8 mouse cellular contexts compared by ENCODE assay signal in the genomic region with DNA sequence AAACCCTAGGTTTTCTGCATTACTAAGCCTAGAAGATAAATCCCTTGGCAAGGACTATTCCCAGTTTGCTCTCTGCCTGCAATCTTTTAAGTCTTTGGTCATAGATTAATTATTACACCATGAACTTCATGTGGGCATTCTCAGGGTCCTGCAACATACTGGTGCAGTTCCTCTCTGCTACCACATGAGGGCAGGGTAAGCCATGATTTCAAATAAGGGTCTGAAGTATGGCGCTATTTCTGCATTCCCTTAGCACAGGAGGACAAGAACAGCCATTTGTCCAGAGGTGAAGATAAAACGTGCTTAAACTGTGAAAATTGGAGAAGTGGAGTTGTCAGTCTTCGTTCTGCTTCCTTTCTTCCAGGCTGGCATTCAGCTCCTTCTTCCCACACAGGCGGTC. TPM values are rescaled to one million over a fixed set of nuclear protein-coding genes. Genes with fewer than 3 reads are reported as not detected.
DNase-seq lines count a peak whose midpoint lies in the region; ATAC-seq and TF ChIP-seq lines count a peak whose summit lies in the region.

No protein-coding gene starts in this region.

- H3K4me2 ChIP-seq in forebrain, postnatal 0 days (ENCODE audit: low read depth): peak overlapping the region; percentile 44
- H3K4me2 ChIP-seq in neural tube, embryonic 13.5 days: peak overlapping the region; percentile 56

- H3K27ac ChIP-seq in forebrain, postnatal 0 days (ENCODE audit: low read depth, low read length): no peak overlapping the region
- peak overlapping the region; percentile 98 for H3K27ac ChIP-seq in layer of hippocampus, adult 2 months
- H3K27ac ChIP-seq in neural tube, embryonic 13.5 days (replicated peaks): no peak overlapping the region

- DNase-seq in NIH3T3 (ENCODE audit: low read depth): peak; percentile 92
- peak; percentile 71 for DNase-seq in cerebellum, adult 8-10 months
- DNase-seq in forebrain, postnatal 0 days: peak; percentile 88
- peak; percentile 76 to 78 for DNase-seq in layer of hippocampus, adult 2 months (ENCODE audit: low spot score in 2 of 2)
- peak; percentile 57 to 66 for DNase-seq in lung, adult 18-20 months
- DNase-seq in thymus, postnatal 0 days (ENCODE audit: low spot score): peak; percentile 78

- no peak for ATAC-seq in forebrain, postnatal 0 days
- ATAC-seq in hematopoietic stem cell, adult 5-6 weeks (replicated peaks in 1 of 2; ENCODE audit: insufficient read depth in 1 of 2, low FRiP score in 2 of 2, low TSS enrichment in 1 of 2, low read depth in 1 of 2, poor library complexity in 2 of 2, severe bottlenecking in 2 of 2): peak; percentile 63 to 68
- no peak for ATAC-seq in neural tube, embryonic 13.5 days (ENCODE audit: low read depth)

- WGBS in forebrain, postnatal 0 days: 13% methylated on average over 4 of the region's 4 CpGs
- WGBS in neural tube, embryonic 13.5 days: 17% methylated on average over 4 of the region's 4 CpGs

- peak overlapping the region; percentile 48 for H3K9ac ChIP-seq in forebrain, postnatal 0 days
- peak overlapping the region; percentile 69 for H3K9ac ChIP-seq in neural tube, embryonic 13.5 days

- H3K27me3 ChIP-seq in forebrain, postnatal 0 days (ENCODE audit: insufficient read depth, low read length): no peaks in the 10 kb centered on the region
- H3K27me3 ChIP-seq in neural tube, embryonic 13.5 days: no peaks in the 10 kb centered on the region

- H3K36me3 ChIP-seq in forebrain, postnatal 0 days (ENCODE audit: insufficient read depth): no peaks in the 10 kb centered on the region
- H3K36me3 ChIP-seq in neural tube, embryonic 13.5 days: no peaks in the 10 kb centered on the region

- peak overlapping the region; percentile 34 for H3K4me3 ChIP-seq in forebrain, postnatal 0 days (ENCODE audit: low read depth, low read length)
- H3K4me3 ChIP-seq in layer of hippocampus, adult 2 months: peak overlapping the region; percentile 88
- peak overlapping the region; percentile 36 for H3K4me3 ChIP-seq in neural tube, embryonic 13.5 days

- H3K9me3 ChIP-seq in forebrain, postnatal 0 days (ENCODE audit: low read length): no peaks in the 10 kb centered on the region
- no peaks in the 10 kb centered on the region for H3K9me3 ChIP-seq in neural tube, embryonic 13.5 days

- 0 out of 2 replicates have a peak, but pooled peaks cover 4% of the 10 kb centered on the region for H3K4me1 ChIP-seq in forebrain, postnatal 0 days (ENCODE audit: insufficient read depth)
- peaks cover 14% of the 10 kb centered on the region for H3K4me1 ChIP-seq in neural tube, embryonic 13.5 days (replicated peaks)

- peak; percentile 98 for TF ChIP-seq CTCF in forebrain, postnatal 0 days (IDR thresholded peaks at IDR 0.05; ENCODE audit: low read depth)
- TF ChIP-seq CTCF in layer of hippocampus, adult 2 months (conservative IDR thresholded peaks at IDR 0.05): peak; percentile 99

RNA-seq across cellular contexts. Expression of gene Klhdc10, which starts 1.8 kb away (rescaled TPM):
- 111 and 160 TPM in 2 replicates for total RNA-seq in forebrain, postnatal 0 days (2014; rRNA removed)
- polyA plus RNA-seq in forebrain, postnatal 0 days (2015; fragmentation: Nextera tagmentation; extraction: Ambion mirVana): 17.7 and 24.3 TPM in 2 replicates
- total RNA-seq in hematopoietic stem cell, adult 5-6 weeks (2017): 46.0 and 57.0 TPM in 2 replicates
- 10 to 100 TPM; 88.8 to 96.1 TPM for total RNA-seq in layer of hippocampus, adult 2 months (2021)
- polyA plus RNA-seq in neural tube, embryonic 13.5 days (2015; fragmentation: Nextera tagmentation; extraction: Ambion mirVana): 27.8 and 31.4 TPM in 2 replicates
- 7.9 and 8.3 TPM in 2 replicates for polyA plus RNA-seq in thymus, postnatal 0 days (2015; fragmentation: Nextera tagmentation; extraction: Ambion mirVana)

RNA-seq across cellular contexts. Expression of gene Zc3hc1, which starts 12.6 kb away (rescaled TPM):
- total RNA-seq in forebrain, postnatal 0 days (2014; rRNA removed): 56.7 and 57.2 TPM in 2 replicates
- 69.4 and 71.9 TPM in 2 replicates for polyA plus RNA-seq in forebrain, postnatal 0 days (2015; fragmentation: Nextera tagmentation; extraction: Ambion mirVana)
- 29.8 and 54.9 TPM in 2 replicates for total RNA-seq in hematopoietic stem cell, adult 5-6 weeks (2017)
- total RNA-seq in layer of hippocampus, adult 2 months (2021): 10 to 100 TPM; 23.7 to 25.1 TPM
- 59.0 and 59.6 TPM in 2 replicates for polyA plus RNA-seq in neural tube, embryonic 13.5 days (2015; fragmentation: Nextera tagmentation; extraction: Ambion mirVana)
- polyA plus RNA-seq in thymus, postnatal 0 days (2015; fragmentation: Nextera tagmentation; extraction: Ambion mirVana): 48.8 and 49.2 TPM in 2 replicates

Comparison
In these comparisons a context has a peak if more than half of its experiments do, and no peak if none do; other contexts are left out.
1. ATAC-seq: peak in hematopoietic stem cell, adult 5-6 weeks (2 of 2); none in forebrain, postnatal 0 days (single experiment) and neural tube, embryonic 13.5 days (single experiment).
2. H3K4me3 ChIP-seq: peak in every context shown above with its lines; median percentile 88 in layer of hippocampus, adult 2 months; 36 in neural tube, embryonic 13.5 days; 34 in forebrain, postnatal 0 days.
3. Peak in every context shown above with its lines, with median percentiles within 50 percentile points of each other: DNase-seq.